Mouse (Mus musculus) spleen, postnatal 10 days (tissue): Measurements from ENCODE around the gene Large2.

Experiments used
- DNase-seq, 2 experiments: peaks; one replicate each; pipeline ENCODE4 v3.0.0; 2021 to 2022; ENCODE audit warnings: low spot score in 2 of 2

Large2 gene

GRCm38 (mm10) chr2:92390206-92390930 lies 15.7 kb upstream of the Large2 start:
- DNase-seq = no peak

- DNase-seq = no peak
Observed at GRCm38 (mm10) chr2:92389645-92390044, 15.0 kb upstream of the Large2 start.

GRCm38 (mm10) chr2:92388891-92389641 lies 14.4 kb upstream of the Large2 start:
- DNase-seq = peak in 1 of 2 experiments; percentile 46

- DNase-seq = no peak
Observed at GRCm38 (mm10) chr2:92388081-92388517, 13.4 kb upstream of the Large2 start.

- no peak for DNase-seq
Observed at GRCm38 (mm10) chr2:92387646-92388045, 13.0 kb upstream of the Large2 start.

- DNase-seq = no peak
Observed at GRCm38 (mm10) chr2:92386821-92387570, 12.3 kb upstream of the Large2 start.

GRCm38 (mm10) chr2:92385113-92386051 lies 10.7 kb upstream of the Large2 start:
- no peak for DNase-seq

GRCm38 (mm10) chr2:92384101-92384500 lies 9.4 kb upstream of the Large2 start:
- DNase-seq = no peak

- no peak for DNase-seq
Observed at GRCm38 (mm10) chr2:92382759-92383158, 8.1 kb upstream of the Large2 start.

GRCm38 (mm10) chr2:92381901-92382588 lies 7.4 kb upstream of the Large2 start, which contains the start of gene 1700029I15Rik:
TSS of gene 1700029I15Rik (plus strand) at chr2:92382538.
- DNase-seq = no peak

- DNase-seq = no peak
Observed at GRCm38 (mm10) chr2:92381161-92381560, 6.5 kb upstream of the Large2 start.

GRCm38 (mm10) chr2:92380495-92381050 lies 5.9 kb upstream of the Large2 start:
- no peak for DNase-seq

GRCm38 (mm10) chr2:92379783-92380494 lies 5.3 kb upstream of the Large2 start:
- DNase-seq = no peak

- no peak for DNase-seq
Observed at GRCm38 (mm10) chr2:92377320-92377719, 2.7 kb upstream of the Large2 start.

GRCm38 (mm10) chr2:92376300-92376699 lies 1.6 kb upstream of the Large2 start:
- DNase-seq = no peak

GRCm38 (mm10) chr2:92375788-92376187 lies 1.1 kb upstream of the Large2 start:
- no peak for DNase-seq

GRCm38 (mm10) chr2:92375099-92375623 lies 492 bp upstream of the Large2 start:
- peak; percentile 81 to 93 for DNase-seq

- DNase-seq = no peak
Observed at GRCm38 (mm10) chr2:92373437-92373813, 1.2 kb downstream of the Large2 start.

- no peak for DNase-seq
Observed at GRCm38 (mm10) chr2:92372767-92373436, 1.8 kb downstream of the Large2 start.
